Mouse (Mus musculus) C2C12 (cell line): ENCODE results near the gene Polr2e. TPM values are rescaled to one million over a fixed set of nuclear protein-coding genes. Genes with fewer than 3 reads are reported as not detected.

ENCODE experiments used
- H3K27me3 ChIP-seq: one replicate; pipeline ENCODE4 v1.6.1; 2011; ENCODE audit not compliant: control insufficient read depth, insufficient read depth, insufficient read length
- H3K36me3 ChIP-seq: one replicate; pipeline ENCODE4 v1.6.1; 2011; ENCODE audit not compliant: control insufficient read depth, insufficient read depth
- H3K4me3 ChIP-seq: one replicate; pipeline ENCODE4 v1.5.1; 2011; ENCODE audit warnings: mild to moderate bottlenecking, control low read depth; ENCODE audit not compliant: poor library complexity, insufficient read depth, severe bottlenecking
- H3K79me2 ChIP-seq: one replicate; pipeline ENCODE4 v1.6.1; 2011; ENCODE audit not compliant: control insufficient read depth, insufficient read depth
- H3K79me3 ChIP-seq: one replicate; pipeline ENCODE4 v1.6.1; 2011; ENCODE audit warnings: low read depth, control low read depth
- H3ac ChIP-seq: one replicate; pipeline ENCODE3; 2011; ENCODE audit warnings: low read depth; ENCODE audit not compliant: control insufficient read depth, insufficient read length
- CEBPB ChIP-seq: IDR thresholded peaks from one replicate; pipeline ENCODE4 v1.6.1; 2011; ENCODE audit warnings: low read depth, mild to moderate bottlenecking, control low read depth, moderate library complexity
- CTCF ChIP-seq: IDR thresholded peaks from one replicate; pipeline ENCODE4 v1.5.1; 2011; ENCODE audit not compliant: control insufficient read depth, insufficient read depth, insufficient read length
- FOSL1 ChIP-seq: IDR thresholded peaks from one replicate; pipeline ENCODE4 v1.8.0; 2011; ENCODE audit warnings: mild to moderate bottlenecking, low read length; ENCODE audit not compliant: poor library complexity, insufficient read depth, severe bottlenecking
- MAX ChIP-seq: IDR thresholded peaks from one replicate; pipeline ENCODE4 v1.6.1; 2011; ENCODE audit warnings: mild to moderate bottlenecking, control low read depth
- MYOD1 ChIP-seq: IDR thresholded peaks from one replicate; pipeline ENCODE4 v1.6.1; 2011; ENCODE audit warnings: low read depth; ENCODE audit not compliant: control insufficient read depth, insufficient read length
- MYOG ChIP-seq: IDR thresholded peaks from one replicate; pipeline ENCODE4 v1.6.1; 2011; ENCODE audit not compliant: control insufficient read depth, insufficient read length; ENCODE audit errors: extremely low read depth
- USF1 ChIP-seq: IDR thresholded peaks from one replicate; pipeline ENCODE4 v1.6.1; 2011; ENCODE audit warnings: low read depth, mild to moderate bottlenecking, control low read depth, moderate library complexity
- polyA plus RNA-seq: library from polyadenylated mRNA; unstranded; fragments of >200 nt; fragmentation: generic; extraction: Trizol; gene quantifications from one replicate; pipeline ENCODE4 v1.2.1, GENCODE M21; 2012; ENCODE audit warnings: missing spikeins

Polr2e gene
- polyA plus RNA-seq, 1 experiment: 269 TPM

DNA sequence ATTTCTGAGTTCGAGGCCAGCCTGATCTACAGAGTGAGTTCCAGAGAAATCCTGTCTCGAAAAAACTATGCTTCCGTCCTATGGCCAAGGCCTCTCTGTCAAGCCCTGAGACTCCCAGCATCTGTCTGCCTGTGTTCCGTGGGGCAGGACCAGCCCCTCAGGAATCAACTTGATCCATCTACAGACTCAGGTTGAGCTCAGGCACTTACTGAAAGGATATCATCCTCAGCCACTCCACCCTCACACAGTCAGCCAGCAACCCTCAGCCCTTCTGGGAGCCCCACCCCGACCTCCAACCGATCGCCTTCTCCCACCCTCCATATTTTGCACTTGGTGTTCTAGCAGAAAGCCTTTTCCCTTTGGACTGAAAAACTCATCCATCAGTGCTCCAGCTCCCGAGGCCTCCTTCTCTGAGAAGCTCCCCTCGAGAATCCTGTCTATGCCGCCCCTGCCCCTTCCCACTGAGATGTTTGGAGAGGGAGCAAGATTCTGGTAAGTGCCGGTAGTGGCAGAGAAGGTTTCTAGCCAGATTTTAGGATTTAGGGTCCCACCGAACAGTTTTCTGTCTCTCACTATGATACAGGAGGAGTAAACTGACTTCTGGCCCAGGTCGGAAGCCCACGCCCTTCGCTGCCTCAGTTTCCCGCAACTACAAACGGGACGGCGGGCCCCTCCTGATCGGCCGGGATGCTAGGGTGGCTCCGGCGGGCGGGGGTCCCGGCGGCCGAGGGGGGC, 51.7 kb downstream of the Polr2e start:
- H3K27me3 ChIP-seq: no peaks in the 10 kb centered on the region
- TF ChIP-seq CEBPB: no peak
- no peak for TF ChIP-seq MYOG
- TF ChIP-seq FOSL1: no peak
- no peak for TF ChIP-seq MAX
- peaks cover 24% of the 10 kb centered on the region for H3K36me3 ChIP-seq
- H3K79me3 ChIP-seq: peaks cover 42% of the 10 kb centered on the region
- peak overlapping the region; percentile 94 for H3K4me3 ChIP-seq
- H3K79me2 ChIP-seq: peaks cover 59% of the 10 kb centered on the region
- peak overlapping the region; percentile 70 for H3ac ChIP-seq

DNA sequence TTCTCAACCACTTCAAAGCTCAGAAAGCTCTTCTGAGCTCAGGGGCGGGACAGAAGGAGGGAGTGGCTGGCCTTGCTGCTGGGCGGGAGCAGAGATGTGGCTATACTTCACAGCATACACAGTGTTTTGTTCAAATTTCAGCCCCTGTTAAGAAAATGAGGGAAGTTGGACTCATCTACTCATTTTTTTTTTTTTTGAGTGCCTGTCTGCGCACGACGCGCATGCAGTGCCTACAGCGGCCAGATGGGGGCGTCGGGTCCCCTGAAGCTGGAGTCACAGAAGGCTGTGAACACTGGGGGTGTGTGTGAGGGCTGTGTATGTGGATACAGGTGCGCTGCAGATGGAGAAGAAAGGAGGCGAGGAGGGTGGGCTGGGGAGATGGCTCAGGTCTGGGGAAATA, 52.6 kb downstream of the Polr2e start:
- Histone ChIP-seq H3ac (peak overlapping the region; percentile 25), H3K79me3 (peaks cover 49% of the 10 kb centered on the region), H3K27me3 (no peaks in the 10 kb centered on the region), H3K79me2 (peaks cover 59% of the 10 kb centered on the region), H3K36me3 (peaks cover 14% of the 10 kb centered on the region), H3K4me3 (no peak overlapping the region)
- TF ChIP-seq MAX: peak; percentile 57
- no peak for TF ChIP-seq USF1
- TF ChIP-seq FOSL1: no peak
- peak; percentile 69 for TF ChIP-seq CTCF
- no peak for TF ChIP-seq MYOD1

DNA sequence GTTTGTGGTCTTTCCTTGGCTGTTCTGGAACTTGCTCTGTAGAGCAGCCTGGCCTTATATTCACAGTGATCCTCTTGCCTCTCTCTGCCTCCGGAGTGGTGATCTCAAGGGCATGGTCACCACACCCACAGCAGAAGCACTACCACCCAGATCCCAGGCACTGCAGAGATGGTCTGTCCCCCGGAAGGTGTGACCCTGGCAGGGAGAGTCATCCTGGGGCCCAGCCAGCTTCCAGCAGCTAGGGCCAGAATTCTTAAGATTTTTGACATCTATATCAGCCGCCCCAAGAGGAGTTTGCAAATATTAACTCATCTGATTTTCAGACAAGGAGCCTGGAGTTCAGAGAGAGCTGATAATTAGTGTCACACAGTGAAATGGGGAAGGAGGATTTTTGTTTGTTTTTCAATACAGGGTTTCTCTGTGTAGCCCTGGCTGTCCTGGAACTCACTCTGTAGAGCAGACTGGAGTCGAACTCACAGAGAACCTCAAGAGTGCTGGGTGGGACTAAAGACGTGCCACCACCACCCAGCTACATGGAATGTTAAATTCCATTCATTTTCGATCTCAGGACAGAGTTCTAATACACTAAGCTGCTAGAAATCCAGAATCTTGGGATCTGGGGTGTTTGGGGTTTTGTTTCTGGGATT, 53.2 kb downstream of the Polr2e start:
- TF ChIP-seq CTCF (no peak), USF1 (no peak), MYOD1 (no peak), CEBPB (no peak), MYOG (no peak), FOSL1 (no peak), MAX (no peak)
- Histone ChIP-seq H3K27me3 (no peaks in the 10 kb centered on the region), H3ac (peak overlapping the region; percentile 19), H3K79me3 (peaks cover 49% of the 10 kb centered on the region), H3K4me3 (peak overlapping the region; percentile 96), H3K79me2 (peaks cover 59% of the 10 kb centered on the region), H3K36me3 (peaks cover 8% of the 10 kb centered on the region)

Other genes starting within 250 kb of the Polr2e start
- not detected for gene Prss57, start 248.8 kb downstream of the Polr2e start, polyA plus RNA-seq
- 39.9 TPM for gene Palm, start 246.2 kb downstream of the Polr2e start, polyA plus RNA-seq
- gene Misp, start 218.8 kb downstream of the Polr2e start, polyA plus RNA-seq: not detected
- gene Ptbp1, start 185.4 kb downstream of the Polr2e start, polyA plus RNA-seq: 345 TPM
- gene Prtn3, start 165.3 kb downstream of the Polr2e start, polyA plus RNA-seq: not detected
- 2.3 TPM for gene Plppr3, start 165.2 kb downstream of the Polr2e start, polyA plus RNA-seq
- gene Elane, start 153.5 kb downstream of the Polr2e start, polyA plus RNA-seq: not detected
- not detected for gene Cfd, start 148.9 kb downstream of the Polr2e start, polyA plus RNA-seq
- gene Med16, start 130.9 kb downstream of the Polr2e start, polyA plus RNA-seq: 32.5 TPM
- gene Gm26602, start 128.9 kb downstream of the Polr2e start, polyA plus RNA-seq: not detected
- gene Kiss1r, start 122.8 kb downstream of the Polr2e start, polyA plus RNA-seq: 0.13 TPM
- 46.7 TPM for gene R3hdm4, start 118.6 kb downstream of the Polr2e start, polyA plus RNA-seq
- 0.74 TPM for gene Arid3a, start 112.8 kb downstream of the Polr2e start, polyA plus RNA-seq
- 48.6 TPM for gene Wdr18, start 79.6 kb downstream of the Polr2e start, polyA plus RNA-seq
- gene Grin3b, start 69.1 kb downstream of the Polr2e start, polyA plus RNA-seq: 0.30 TPM
- 102 TPM for gene Tmem259, start 55.5 kb downstream of the Polr2e start, polyA plus RNA-seq
- gene Cnn2, start 51.2 kb downstream of the Polr2e start, polyA plus RNA-seq: 437 TPM
- 10.7 TPM for gene Abca7, start 43.3 kb downstream of the Polr2e start, polyA plus RNA-seq
- 1.6 TPM for gene Arhgap45, start 23.1 kb downstream of the Polr2e start, polyA plus RNA-seq
- 964 TPM for gene Gpx4, start 7.4 kb upstream of the Polr2e start, polyA plus RNA-seq
- gene Sbno2, start 65.8 kb upstream of the Polr2e start, polyA plus RNA-seq: 29.4 TPM
- 106 TPM for gene Stk11, start 76.0 kb upstream of the Polr2e start, polyA plus RNA-seq
- 720 TPM for gene Atp5d, start 98.8 kb upstream of the Polr2e start, polyA plus RNA-seq
- gene Cbarp, start 101.0 kb upstream of the Polr2e start, polyA plus RNA-seq: 12.1 TPM
- 77.5 TPM for gene Midn, start 108.5 kb upstream of the Polr2e start, polyA plus RNA-seq
- gene Cirbp, start 126.2 kb upstream of the Polr2e start, polyA plus RNA-seq: 30.9 TPM
- gene 1600002K03Rik, start 133.1 kb upstream of the Polr2e start, polyA plus RNA-seq: 33.4 TPM
- 3.2 TPM for gene Efna2, start 139.7 kb upstream of the Polr2e start, polyA plus RNA-seq
- gene Mum1, start 186.6 kb upstream of the Polr2e start, polyA plus RNA-seq: 57.7 TPM
- gene Ndufs7, start 209.3 kb upstream of the Polr2e start, polyA plus RNA-seq: 288 TPM
- gene Gamt, start 221.2 kb upstream of the Polr2e start, polyA plus RNA-seq: 48.3 TPM
- 159 TPM for gene Dazap1, start 221.7 kb upstream of the Polr2e start, polyA plus RNA-seq